In genomic region chr1:131286803-131287202, GRCm38 (mm10) we compare ENCODE assay signal across 20 mouse cellular contexts. TPM values are rescaled to one million over a fixed set of nuclear protein-coding genes. Genes with fewer than 3 reads are reported as not detected.
A peak's percentile ranks its signal among the peaks of the same experiment; 100 is the strongest.
DNase-seq lines count a peak whose midpoint lies in the region; ATAC-seq lines count a peak whose summit lies in the region.
"Had no signal": no experiment of that assay in that cellular context is flagged by ENCODE, and none has a peak within 500 bp of the region (broad histone marks: within the 10 kb centered on the region; RNA-seq: fewer than 3 reads in every experiment).

No protein-coding gene starts in this region.

- no peak overlapping the region for H3K9ac ChIP-seq in heart, embryonic 11.5 days (ENCODE audit: low read depth, low read length)
- no peak overlapping the region for H3K9ac ChIP-seq in hindbrain, embryonic 13.5 days
- H3K9ac ChIP-seq: forebrain, postnatal 0 days; liver, embryonic 13.5 days; neural tube, embryonic 12.5 days had no signal

- no peak for DNase-seq in heart, postnatal 4 days
- peak; percentile 35 for DNase-seq in 416B (ENCODE audit: low read depth)
- no peak for DNase-seq in kidney, adult 9 months
- DNase-seq in testis, postnatal 10 days (ENCODE audit: low spot score) = no peak
- DNase-seq: adrenal gland, adult 8-10 months; cerebellum, adult 11 months; embryo, embryonic 11 days; forebrain, postnatal 0 days; kidney, adult 2 months; kidney, postnatal 25 days; left cerebral cortex, postnatal 4 days; liver, embryonic 13.5 days; right cerebral cortex, adult 18-20 months; thymus, postnatal 14 days had no signal

- H3K4me2 ChIP-seq in heart, embryonic 11.5 days = no peak overlapping the region
- H3K4me2 ChIP-seq in hindbrain, embryonic 13.5 days = no peak overlapping the region
- H3K4me2 ChIP-seq: liver, embryonic 13.5 days; neural tube, embryonic 12.5 days had no signal

- H3K4me1 ChIP-seq in heart, embryonic 11.5 days (ENCODE audit: control insufficient read depth, insufficient read depth, low read length) = peaks cover 16% of the 10 kb centered on the region
- peaks cover 8% of the 10 kb centered on the region for H3K4me1 ChIP-seq in hindbrain, embryonic 13.5 days (replicated peaks)
- H3K4me1 ChIP-seq: neural tube, embryonic 12.5 days had no signal

- no peaks in the 10 kb centered on the region for H3K9me3 ChIP-seq in heart, embryonic 11.5 days (replicated peaks; ENCODE audit: control insufficient read depth, low read length)
- H3K9me3 ChIP-seq in hindbrain, embryonic 13.5 days = no peaks in the 10 kb centered on the region
- H3K9me3 ChIP-seq: liver, embryonic 13.5 days; megakaryocyte, embryonic 14.5 days; neural tube, embryonic 12.5 days had no signal

- WGBS in heart, embryonic 11.5 days (ENCODE audit: insufficient replicate concordance) = 33% methylated on average over 5 of the region's 5 CpGs
- 7% methylated on average over 5 of the region's 5 CpGs for WGBS in macrophage (ENCODE audit: missing documents)
- WGBS in hindbrain, embryonic 13.5 days = 86% methylated on average over 5 of the region's 5 CpGs

- no peaks in the 10 kb centered on the region for H3K27me3 ChIP-seq in heart, embryonic 11.5 days (ENCODE audit: control insufficient read depth, insufficient read depth, low read length)
- no peaks in the 10 kb centered on the region for H3K27me3 ChIP-seq in hindbrain, embryonic 13.5 days
- H3K27me3 ChIP-seq: liver, embryonic 13.5 days; neural tube, embryonic 12.5 days had no signal

- no peak overlapping the region for H3K27ac ChIP-seq in heart, embryonic 11.5 days (ENCODE audit: low read depth, low read length)
- peak overlapping the region; percentile 51 for H3K27ac ChIP-seq in macrophage
- no peak overlapping the region for H3K27ac ChIP-seq in hindbrain, embryonic 13.5 days
- H3K27ac ChIP-seq: liver, embryonic 13.5 days; neural tube, embryonic 12.5 days had no signal

- ATAC-seq in heart, embryonic 11.5 days (replicated peaks; ENCODE audit: insufficient number of reproducible peaks, low FRiP score, low TSS enrichment) = 0 out of 2 replicates have a peak, but pooled peaks have one; percentile 6
- peak; percentile 78 for ATAC-seq in granulocyte monocyte progenitor cell, adult 5-6 weeks (replicated peaks; ENCODE audit: poor library complexity, severe bottlenecking)
- ATAC-seq in hindbrain, embryonic 13.5 days (ENCODE audit: low FRiP score) = no peak
- ATAC-seq: forebrain, postnatal 0 days had no signal

- H3K36me3 ChIP-seq in heart, embryonic 11.5 days (ENCODE audit: control insufficient read depth, insufficient read depth, low read length) = no peaks in the 10 kb centered on the region
- peaks cover 17% of the 10 kb centered on the region for H3K36me3 ChIP-seq in macrophage (ENCODE audit: inconsistent target)
- peaks cover 27% of the 10 kb centered on the region for H3K36me3 ChIP-seq in hindbrain, embryonic 13.5 days

- no peak overlapping the region for H3K4me3 ChIP-seq in heart, embryonic 11.5 days (ENCODE audit: low read depth, low read length)
- no peak overlapping the region for H3K4me3 ChIP-seq in macrophage (ENCODE audit: inconsistent target)
- no peak overlapping the region for H3K4me3 ChIP-seq in hindbrain, embryonic 13.5 days
- H3K4me3 ChIP-seq: liver, embryonic 13.5 days; megakaryocyte, embryonic 14.5 days; neural tube, embryonic 12.5 days had no signal

- no peaks in the 10 kb centered on the region for H3K79me2 ChIP-seq in macrophage (ENCODE audit: inconsistent target)

RNA-seq across cellular contexts. Expression of gene Ikbke, which starts 7.4 kb away (rescaled TPM):
- polyA plus RNA-seq in heart, embryonic 11.5 days (2014; fragmentation: Nextera tagmentation; extraction: Ambion mirVana) = 1.3 and 2.4 TPM in 2 replicates
- 1 to 10 TPM; 2.9 to 3.0 TPM for total RNA-seq in heart, postnatal 4 days (2021)
- 57.6 and 57.9 TPM in 2 replicates for total RNA-seq in granulocyte monocyte progenitor cell, adult 5-6 weeks (2014; fragmentation: Nextera tagmentation)
- 26.2 and 31.7 TPM in 2 replicates for total RNA-seq in granulocyte monocyte progenitor cell, adult 5-6 weeks (2017)
- total RNA-seq in macrophage (2018; cell fraction: chromatin; rRNA removed) = 1,000 to 10,000 TPM; 1,136 to 6,556 (median 3,620) TPM
- total RNA-seq in macrophage (2018; cell fraction: cytosol; rRNA removed) = 100 to 1,000 TPM in 17 of 26 experiments, 10 to 100 TPM in 9; 69.2 to 344 (median 158) TPM
- 1,000 to 10,000 TPM in 20 of 26 experiments, 100 to 1,000 TPM in 6; 493 to 2,755 (median 1,436) TPM for total RNA-seq in macrophage (2018; cell fraction: nucleus; rRNA removed)
- polyA plus RNA-seq in macrophage (2018) = 63.3 to 156 TPM (median 108 TPM) in 3 replicates
- polyA plus RNA-seq in hindbrain, embryonic 13.5 days (2015; fragmentation: Nextera tagmentation; extraction: Ambion mirVana) = 0.66 and 0.92 TPM in 2 replicates

RNA-seq across cellular contexts. Expression of gene Rassf5, which starts 41.7 kb away (rescaled TPM):
- 38.1 and 39.1 TPM in 2 replicates for polyA plus RNA-seq in heart, embryonic 11.5 days (2014; fragmentation: Nextera tagmentation; extraction: Ambion mirVana)
- total RNA-seq in heart, postnatal 4 days (2021) = 1 to 10 TPM; 4.4 to 4.5 TPM
- total RNA-seq in granulocyte monocyte progenitor cell, adult 5-6 weeks (2014; fragmentation: Nextera tagmentation) = 48.5 and 59.1 TPM in 2 replicates
- 48.9 and 52.7 TPM in 2 replicates for total RNA-seq in granulocyte monocyte progenitor cell, adult 5-6 weeks (2017)
- 10 to 100 TPM in 25 of 26 experiments, 1 to 10 TPM in 1; 8.9 to 37.5 (median 19.6) TPM for total RNA-seq in macrophage (2018; cell fraction: chromatin; rRNA removed)
- total RNA-seq in macrophage (2018; cell fraction: cytosol; rRNA removed) = 10 to 100 TPM; 20.0 to 56.2 (median 35.3) TPM
- total RNA-seq in macrophage (2018; cell fraction: nucleus; rRNA removed) = 10 to 100 TPM; 14.7 to 47.2 (median 30.6) TPM
- 28.9 to 47.9 TPM (median 35.4 TPM) in 3 replicates for polyA plus RNA-seq in macrophage (2018)
- 2.6 TPM in 2 replicates for polyA plus RNA-seq in hindbrain, embryonic 13.5 days (2015; fragmentation: Nextera tagmentation; extraction: Ambion mirVana)

Comparison
In these comparisons a context has a peak if more than half of its experiments do, and no peak if none do; other contexts are left out.
1. RNA of gene Ikbke, which starts 7.4 kb away (polyA plus RNA-seq): 63.3 to 156 TPM in macrophage; 1.3 to 2.4 TPM in heart, embryonic 11.5 days and 0.66 to 0.92 TPM in hindbrain, embryonic 13.5 days; every median in the first group is over 10 times any median in the second.